Mouse (Mus musculus) large intestine, adult 2 months (tissue): Measurements from ENCODE around the gene Tbx5. TPM values are rescaled to one million over a fixed set of nuclear protein-coding genes. Genes with fewer than 3 reads are reported as not detected.

ENCODE experiments used
- DNase-seq: peaks from one replicate; pipeline ENCODE4 v3.0.0-alpha.2; 2012; ENCODE audit warnings: low read depth, low spot score
- WGBS: fragments of 180-500 bp; shearing (Covaris S2); methylation state at CpG from one replicate; pipeline ENCODE4 v1.1.7; 2018; 5-methylcytosine and 5-hydroxymethylcytosine counted together
- polyA plus RNA-seq: library from polyadenylated mRNA; depleted of rRNA; stranded (reverse); fragments of >200 nt; gene quantifications from 2 replicates; pipeline ENCODE4 v1.2.3, GENCODE M21; 2012

The Tbx5 gene
- polyA plus RNA-seq, 1 experiment = not detected

DNA sequence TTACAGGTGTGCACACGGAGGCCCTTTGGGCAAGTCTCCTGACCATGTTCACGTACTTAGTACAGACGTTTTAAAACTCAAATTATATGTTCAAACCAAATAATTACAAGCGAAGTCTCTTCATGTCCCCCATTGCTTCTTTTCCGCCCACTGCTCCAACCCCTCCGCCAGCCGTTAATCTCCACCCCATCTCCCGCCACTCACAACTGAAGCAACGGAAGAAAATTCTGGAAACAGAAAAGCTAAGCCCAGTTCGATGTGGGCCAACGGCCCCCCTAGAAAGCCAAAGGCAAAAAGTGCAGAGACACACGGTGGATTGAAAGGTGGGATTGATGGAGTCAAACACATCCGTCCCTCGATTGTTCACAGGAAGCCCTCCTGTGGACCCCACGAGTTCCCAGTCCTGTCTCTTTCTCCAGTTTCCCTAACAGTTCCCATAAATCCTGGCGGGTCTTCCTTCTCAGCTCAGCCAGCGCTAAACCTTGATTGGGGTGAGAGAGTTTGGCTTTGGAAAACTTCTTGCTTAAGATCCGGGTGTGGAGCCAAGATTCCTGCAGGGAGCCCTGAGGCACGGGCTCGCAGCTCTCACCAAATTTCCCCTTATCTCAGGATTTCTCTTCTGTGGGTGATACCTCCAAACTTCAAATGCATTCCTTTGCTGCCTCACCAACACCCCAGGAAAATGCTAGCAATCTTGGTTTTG lies 24.8 kb upstream of the Tbx5 start:
- WGBS = 4% methylated on average over 20 of the region's 20 CpGs
- DNase-seq = no peak

DNA sequence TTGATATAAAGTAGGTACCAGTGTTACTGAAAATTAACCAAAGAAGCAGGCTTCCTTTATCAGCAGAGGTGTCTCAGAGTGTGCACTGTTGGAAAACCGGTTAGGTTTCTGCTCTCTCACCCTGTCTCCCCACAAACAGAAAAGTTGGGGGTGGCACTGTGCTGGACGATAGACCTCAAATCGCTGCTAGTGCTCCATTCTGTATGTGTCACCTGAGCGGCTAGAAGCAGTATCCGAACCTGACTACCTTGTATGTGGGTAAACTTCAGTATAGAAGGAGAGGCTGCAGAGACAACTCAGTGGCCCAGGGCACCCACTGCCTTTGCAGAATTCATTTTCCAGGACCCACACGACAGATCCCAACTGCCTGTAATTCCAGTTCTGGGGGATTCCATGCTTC lies 23.8 kb upstream of the Tbx5 start:
- no peak for DNase-seq
- 48% methylated on average over 6 of the region's 6 CpGs for WGBS

DNA sequence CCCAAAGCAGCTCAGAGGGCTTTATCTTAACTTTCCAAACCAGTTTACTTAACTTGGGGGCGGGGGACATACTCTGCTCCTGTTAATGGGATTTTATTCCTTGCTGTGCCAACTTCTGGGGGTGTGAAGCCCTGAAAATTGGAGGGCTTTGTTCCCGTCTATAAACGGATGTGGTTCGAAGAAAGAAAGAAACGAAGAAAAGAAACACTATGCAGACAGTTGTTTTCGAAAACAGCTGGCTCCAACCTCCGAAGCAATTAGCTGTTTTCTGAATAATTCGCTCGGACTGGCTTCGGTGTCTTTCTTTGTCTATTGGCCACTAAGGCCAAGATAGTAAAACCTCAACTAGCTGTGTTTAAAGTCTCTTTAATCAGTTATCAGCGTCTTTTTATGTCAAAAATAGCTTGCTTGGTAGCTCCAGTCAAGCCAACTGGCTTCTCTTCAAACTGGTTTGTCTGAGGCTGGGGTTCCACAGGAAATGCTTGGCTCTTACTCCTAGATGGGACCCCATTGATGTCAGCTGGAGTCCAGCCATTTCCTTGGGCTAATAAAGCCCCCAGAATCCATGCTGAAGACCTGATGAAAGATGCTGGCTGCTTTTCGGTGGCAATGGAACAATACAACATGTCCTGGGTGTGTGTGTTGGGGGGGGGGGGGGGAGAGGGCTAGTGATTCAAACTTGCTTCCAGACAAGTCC lies 21.3 kb upstream of the Tbx5 start:
- DNase-seq = no peak
- WGBS = 46% methylated on average over 12 of the region's 12 CpGs

DNA sequence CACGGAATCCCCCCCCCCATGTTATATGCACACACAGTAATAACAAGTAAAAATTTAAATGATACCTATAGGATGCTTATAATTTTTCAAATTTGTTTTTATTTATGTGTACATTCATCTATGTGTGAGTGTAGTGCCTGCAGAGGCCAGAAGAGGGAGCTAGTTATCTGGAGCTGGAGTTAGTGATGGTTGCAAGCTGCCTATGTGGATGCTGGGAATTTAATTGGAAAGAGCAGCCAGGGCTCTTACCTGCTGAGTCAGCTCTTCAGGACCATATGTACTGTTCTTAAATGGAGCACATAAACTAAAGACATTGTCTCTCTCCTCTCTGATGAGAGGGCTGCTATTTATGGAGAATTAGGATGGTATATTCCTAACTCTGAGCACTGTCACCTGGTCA lies 17.2 kb upstream of the Tbx5 start:
- 55% methylated on average over 1 of the region's 1 CpGs for WGBS
- no peak for DNase-seq

DNA sequence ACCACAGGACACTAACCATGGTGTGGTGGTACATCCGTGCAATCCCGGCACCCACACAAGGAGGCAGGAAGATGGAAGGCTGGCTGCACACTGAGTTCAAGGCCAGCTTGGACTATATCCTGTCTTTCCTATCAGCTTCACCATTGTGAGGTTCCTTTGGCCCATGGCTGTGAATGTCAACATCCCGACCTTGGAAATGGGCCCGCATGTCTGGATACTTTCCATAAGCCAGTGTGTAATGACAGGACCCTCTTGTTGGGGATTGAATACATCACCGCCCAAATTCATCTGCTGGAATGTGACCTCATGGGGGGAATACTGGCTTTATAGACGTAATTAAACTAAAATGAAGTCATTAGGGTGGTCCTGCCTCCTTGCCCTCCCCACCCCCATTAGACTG lies 12.0 kb upstream of the Tbx5 start:
- 75% methylated on average over 6 of the region's 6 CpGs for WGBS
- DNase-seq = no peak

DNA sequence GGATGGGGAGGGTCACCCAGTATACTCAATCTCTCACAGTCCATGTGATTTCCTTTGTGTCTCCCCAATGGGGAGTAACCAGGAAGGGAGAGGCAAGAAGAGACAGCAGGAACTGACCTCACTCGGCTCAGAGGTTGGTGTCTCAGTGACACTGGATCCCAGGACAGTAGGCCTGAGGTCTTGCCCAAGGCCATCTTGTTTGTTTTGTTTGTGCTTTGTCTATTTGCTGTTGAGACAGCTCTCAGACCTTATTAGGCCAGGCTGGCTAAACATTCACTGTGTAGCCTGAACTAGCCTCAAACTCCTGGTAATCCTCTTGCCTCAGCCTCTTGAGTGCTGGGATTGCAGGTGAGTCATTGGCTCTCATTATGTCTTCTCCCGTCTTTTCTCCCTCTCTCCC lies 11.0 kb upstream of the Tbx5 start:
- DNase-seq = no peak

DNA sequence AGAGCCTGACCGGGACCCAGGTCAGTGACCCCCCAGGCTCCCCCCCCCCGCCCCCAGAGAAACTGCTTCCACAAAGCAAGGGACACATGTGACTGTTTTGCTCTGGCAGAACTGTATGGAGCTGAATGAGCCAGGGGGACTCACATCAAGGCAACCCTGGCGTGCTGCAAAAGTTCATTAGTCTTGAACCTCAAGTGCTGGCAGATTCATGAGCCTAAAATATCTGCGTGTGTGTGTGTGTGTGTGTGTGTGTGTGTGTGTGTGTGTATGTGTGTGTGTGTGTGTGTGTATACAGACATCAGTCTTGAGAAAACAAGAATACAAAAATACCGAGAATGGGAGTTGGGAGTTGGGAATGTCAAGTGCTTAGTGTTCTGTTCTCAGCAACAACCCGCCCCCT lies 5.1 kb upstream of the Tbx5 start:
- no peak for DNase-seq
- 60% methylated on average over 6 of the region's 6 CpGs for WGBS

More for the DNA sequence above, 11.0 kb upstream of the Tbx5 start:
- 42% methylated on average over 2 of the region's 2 CpGs for WGBS

DNA sequence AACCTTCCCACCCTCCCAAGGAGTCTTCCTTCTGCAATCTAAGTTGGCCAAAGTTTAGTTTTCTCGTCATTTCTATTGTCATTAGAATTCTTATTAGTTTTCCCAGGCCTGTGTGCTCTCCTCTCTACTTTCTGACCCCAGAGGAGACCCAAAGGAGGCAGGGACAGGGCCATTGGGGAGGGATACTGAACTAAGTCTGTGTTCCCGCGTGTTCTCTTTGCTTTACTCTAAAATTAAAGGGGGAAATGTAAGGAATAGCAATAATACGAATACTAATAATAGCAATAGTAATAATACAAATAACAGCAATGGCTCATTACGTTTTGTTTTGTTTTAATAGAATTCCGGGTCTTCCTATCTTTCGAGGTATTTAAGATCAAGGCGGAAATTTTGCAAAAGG lies 1.9 kb upstream of the Tbx5 start:
- 15% methylated on average over 8 of the region's 8 CpGs for WGBS
- no peak for DNase-seq

DNA sequence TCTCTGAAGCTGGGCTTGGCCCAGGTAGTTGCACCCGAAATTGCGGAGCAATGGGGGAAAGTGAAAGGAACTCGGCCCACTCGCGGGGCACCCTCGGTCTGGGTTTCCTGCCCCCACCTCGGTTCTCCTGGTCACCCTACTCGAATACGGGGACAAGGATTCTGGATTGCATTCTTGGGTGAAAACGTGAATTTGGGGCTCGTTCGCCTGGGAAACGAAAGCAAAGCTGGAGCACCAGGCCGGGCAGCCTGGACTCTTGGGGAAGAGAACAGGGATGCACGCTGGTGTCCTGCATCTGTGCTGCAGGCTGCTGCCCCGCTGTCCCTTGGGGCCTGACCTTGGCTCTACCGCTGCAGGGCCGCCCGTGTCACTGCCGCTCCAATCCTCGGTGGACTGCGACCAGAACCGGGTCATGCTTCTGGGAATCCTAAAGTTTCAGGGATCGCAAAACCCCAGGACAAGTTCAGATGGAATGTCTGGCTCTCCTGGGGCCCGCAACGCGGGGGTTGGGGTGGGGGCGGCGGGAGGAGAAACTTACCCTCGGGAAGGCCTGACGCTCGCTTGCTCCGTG lies 1.2 kb upstream of the Tbx5 start:
- 3% methylated on average over 33 of the region's 33 CpGs for WGBS
- DNase-seq = no peak

DNA sequence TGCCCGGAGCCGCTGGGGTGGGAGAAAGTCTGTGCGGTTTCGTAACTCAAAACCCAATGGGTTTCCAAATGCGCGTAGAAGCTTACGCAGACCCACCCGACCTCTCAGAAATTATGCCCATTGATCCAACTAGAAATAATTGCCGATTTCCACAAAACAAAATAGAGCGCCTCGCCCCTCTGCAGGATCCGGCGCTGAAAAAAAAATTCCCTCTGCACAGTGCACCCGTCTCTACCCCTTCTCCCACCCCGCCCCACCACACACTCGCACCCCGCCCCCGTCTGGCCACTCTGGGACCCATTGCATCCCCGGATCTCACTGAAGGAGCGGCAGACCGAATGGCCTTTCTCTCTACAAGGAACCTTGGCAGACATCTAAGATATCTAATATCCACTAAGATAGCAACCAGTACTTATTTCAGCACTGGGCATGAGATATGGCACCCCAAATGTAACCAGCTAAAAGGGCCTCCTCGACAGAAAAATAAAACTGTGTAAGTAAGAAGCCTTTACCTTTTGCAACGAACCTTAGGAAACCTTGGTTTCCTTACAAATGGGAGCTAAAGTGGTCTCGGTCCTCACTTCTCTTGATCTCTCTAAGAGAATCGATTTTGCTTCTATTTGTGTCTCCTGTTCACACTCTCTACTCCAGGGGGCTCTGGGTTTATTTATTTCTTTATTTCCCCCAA lies 533 bp upstream of the Tbx5 start:
- 4% methylated on average over 25 of the region's 25 CpGs for WGBS
- DNase-seq = no peak

DNA sequence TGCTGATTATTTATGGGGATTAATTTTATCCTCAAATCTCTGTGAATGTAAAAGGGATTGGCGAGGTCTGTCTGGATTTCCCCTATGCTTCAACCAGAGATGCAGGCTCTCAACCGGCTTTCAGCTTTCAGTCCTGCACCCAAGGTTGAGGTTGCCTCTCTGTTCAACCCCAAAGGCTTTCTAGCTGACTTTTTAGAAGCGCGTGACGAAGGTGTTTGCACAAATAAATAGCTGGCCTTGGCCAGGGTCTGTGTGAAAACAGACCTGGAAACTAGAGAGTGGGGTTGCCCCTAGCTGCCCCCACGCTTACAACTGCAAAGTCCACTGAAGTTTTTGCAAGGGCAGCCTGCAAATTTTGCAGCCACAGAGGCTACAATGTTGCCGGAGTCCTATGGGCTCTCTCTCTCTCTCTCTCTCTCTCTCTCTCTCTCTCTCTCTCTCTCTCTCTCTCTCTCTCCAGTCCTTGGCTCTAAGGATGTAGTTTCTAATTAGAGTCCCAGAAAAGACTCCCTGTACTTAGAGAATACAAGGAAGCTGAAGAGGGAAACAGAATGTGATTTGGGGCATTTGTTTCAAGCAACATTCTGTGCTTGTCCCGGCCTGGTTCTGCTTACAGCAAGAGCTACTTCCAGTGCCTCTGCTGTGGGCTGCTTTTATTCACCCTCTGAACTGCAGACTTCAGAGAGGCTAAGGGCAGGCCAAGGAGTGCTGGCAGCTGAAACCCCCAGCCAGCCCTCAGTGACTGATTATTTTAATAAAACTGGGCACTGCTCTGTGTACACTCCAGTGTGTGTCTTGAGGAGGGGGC lies 959 bp downstream of the Tbx5 start:
- WGBS = 7% methylated on average over 8 of the region's 8 CpGs
- DNase-seq = no peak

DNA sequence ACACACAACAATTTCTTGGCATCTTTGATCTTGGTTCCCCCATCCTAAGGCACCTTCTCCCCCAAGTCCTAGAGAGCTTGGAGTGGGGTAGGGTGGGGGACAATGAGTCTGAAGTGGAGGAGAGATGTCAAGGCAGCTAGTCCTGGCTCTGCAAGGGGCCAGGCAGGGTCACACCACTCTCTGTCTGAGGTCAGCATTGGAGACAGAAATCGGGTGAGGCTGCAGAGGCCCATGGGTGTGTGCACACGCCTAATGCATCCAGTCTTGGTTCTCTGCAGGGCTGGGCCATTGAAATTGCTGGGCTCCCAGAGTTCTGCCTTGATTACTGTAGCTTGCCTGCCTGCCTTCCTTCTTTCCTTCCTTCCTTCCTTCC lies 1.5 kb downstream of the Tbx5 start:
- DNase-seq = no peak
- WGBS = 3% methylated on average over 2 of the region's 2 CpGs

DNA sequence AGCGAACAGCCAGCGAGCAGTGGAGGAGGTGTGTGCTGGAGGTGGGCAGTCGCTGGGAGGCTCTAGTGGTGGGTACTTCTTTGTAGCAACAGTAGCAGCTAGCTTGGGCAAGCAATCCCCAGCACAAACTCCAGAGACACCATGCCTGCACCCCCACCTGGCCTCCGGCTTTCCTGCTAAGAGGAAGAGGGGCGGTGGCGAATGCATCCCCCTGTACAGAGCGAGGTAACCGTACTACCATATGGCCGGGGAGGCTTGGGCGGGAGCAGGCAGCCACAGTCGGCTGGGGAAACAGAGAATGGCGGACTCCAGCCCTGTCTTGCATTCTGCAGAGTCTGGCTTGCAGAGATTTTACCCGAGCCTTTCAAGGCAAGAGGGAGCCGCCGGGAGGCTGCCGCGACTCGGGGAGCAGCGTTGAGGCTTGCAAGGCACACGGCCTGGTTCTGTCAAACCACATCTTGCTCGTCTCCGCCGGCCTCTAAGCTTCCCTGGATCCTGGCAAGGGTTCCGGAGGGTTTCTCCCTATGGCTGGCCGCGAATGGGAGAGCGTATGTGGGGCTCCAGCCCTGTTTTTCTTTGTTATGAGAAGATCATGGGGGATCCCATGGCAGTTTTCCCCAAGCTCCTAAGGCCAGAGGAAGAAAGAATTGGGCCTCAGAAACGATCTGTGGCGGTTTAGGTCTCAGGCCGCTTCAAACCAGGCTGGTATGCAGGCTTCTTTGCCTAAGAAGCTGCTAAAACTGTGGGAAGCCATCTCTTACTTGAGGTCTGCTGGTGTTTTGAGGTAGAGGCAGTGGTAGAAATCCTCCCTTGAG lies 2.8 kb downstream of the Tbx5 start:
- no peak for DNase-seq
- WGBS = 2% methylated on average over 30 of the region's 30 CpGs

DNA sequence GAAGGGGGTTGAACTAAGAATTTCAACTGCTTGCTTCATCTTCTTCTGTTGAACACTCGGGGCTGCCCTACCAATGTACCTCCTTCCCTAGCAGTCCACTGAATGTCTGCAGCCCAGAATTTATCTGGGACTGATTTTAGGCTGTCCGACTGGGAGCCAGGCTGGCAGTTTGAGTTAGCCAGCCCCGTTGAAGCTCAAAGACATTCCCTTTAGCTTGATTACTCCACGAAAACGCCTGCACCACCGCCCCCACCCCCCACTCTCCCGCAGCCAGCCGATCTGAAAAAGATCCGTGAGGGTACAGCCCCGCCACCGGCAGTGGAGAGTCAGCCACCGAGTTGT lies 3.4 kb downstream of the Tbx5 start:
- WGBS = 7% methylated on average over 12 of the region's 12 CpGs

DNA sequence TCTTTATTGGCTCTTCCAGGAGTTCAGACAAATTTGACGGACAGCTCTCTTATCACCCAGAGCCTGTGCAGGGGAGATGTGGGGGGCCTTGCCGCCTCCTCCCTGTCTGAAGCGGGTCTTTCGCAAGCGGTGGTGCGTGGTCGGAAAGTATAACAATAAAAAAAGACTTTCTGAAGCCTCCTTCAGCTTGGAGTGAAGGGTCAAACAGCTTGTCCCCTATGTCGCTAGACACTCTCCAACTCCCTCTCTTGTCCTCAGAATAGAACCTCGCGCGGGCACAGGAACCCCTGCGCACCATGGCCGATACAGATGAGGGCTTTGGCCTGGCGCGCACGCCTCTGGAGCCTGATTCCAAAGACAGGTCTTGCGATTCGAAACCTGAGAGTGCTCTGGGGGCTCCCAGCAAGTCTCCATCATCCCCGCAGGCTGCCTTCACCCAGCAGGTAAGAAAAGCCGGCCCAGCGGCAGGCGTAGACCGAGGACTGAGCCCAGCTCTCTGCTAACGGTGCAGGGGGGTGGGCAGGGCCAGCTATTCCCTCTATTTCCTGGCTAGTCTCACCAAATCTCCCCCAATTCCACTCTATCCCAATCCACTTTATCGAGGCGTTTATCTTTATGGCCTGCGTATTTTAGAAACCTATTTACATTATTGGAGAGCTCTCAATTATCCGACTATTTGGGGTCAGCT lies 4.3 kb downstream of the Tbx5 start:
- WGBS = 5% methylated on average over 28 of the region's 28 CpGs
- no peak for DNase-seq

More for the DNA sequence above, 3.4 kb downstream of the Tbx5 start:
- DNase-seq = no peak

DNA sequence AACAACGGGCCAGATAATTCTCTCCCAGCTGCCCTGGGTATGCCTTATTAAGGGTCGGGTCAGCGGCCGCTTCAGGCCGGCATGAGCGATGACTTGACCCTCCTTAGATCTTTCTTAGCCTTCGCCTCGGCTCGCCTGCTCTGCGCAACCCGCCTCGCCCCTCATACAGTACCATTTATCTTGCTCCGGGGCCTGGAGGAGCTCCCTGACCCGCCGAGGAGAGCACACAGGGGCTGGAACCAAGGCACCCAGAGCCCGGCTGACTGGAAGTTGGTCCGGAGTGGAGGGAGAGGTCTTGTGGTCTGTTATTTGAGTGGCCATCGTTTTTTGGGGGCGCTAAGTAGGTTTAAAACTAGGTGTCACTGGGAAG lies 4.8 kb downstream of the Tbx5 start:
- WGBS = 7% methylated on average over 19 of the region's 19 CpGs
- no peak for DNase-seq

DNA sequence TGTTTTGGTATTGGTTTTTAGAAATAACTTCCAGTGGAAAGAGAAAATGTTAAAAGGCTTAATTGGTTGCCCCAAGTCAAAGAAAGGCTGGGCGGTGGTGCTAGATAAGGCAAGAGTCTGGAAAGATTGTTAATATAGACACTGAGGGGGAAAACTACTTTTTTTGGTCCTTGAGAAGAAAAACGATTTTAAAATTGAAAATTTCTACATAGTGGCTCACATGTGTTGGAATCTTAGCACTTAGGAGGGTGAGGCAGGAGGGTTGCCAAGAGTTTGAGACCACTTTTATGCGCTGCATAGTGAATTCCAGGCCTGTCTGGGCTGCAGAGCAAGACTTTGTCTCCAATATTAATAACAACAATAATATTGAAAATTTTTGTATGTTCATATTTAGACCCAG lies 5.4 kb downstream of the Tbx5 start:
- WGBS = 19% methylated on average over 3 of the region's 3 CpGs
- no peak for DNase-seq

DNA sequence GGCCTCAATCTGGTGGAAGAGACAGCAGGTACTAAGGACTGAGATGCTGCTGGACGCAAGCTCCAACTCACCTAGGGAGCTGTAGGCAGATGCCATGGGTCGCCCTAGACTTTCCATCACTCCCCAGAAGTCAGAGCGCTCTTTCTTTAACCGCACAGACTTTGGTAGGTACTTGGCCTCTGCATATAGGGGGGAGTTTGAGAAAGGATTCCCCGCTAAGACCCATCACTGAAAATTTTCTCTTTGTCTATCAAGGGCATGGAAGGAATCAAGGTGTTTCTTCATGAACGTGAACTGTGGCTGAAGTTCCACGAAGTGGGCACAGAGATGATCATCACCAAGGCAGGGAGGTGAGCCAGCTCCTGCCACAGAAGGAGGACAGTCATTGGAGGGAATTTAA lies 6.0 kb downstream of the Tbx5 start:
- DNase-seq = no peak
- 6% methylated on average over 7 of the region's 7 CpGs for WGBS

DNA sequence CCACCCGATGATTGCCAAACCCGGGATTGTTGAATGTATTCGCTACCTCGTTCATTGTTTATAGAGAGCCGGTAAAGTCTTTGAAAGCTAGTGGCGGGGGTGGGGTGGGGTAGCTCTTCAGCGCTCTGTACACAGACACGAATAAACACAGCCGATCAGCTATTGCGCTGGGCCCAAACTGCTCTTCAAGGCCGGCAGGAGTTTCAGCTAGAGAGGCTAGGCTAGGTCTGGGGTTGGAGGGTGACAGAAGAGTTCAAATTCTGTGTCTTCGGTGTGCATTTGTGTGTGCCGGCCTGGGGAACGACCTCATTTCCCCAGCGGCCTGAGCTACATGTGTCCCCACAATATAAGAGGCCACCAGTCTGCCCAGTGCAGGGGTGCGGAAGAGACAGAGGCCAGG lies 6.7 kb downstream of the Tbx5 start:
- 1% methylated on average over 16 of the region's 16 CpGs for WGBS

More for the DNA sequence above, 6.7 kb downstream of the Tbx5 start:
- no peak for DNase-seq
